Mouse (Mus musculus): ENCODE measurements around the gene Syt16.

Syt16 gene

DNA sequence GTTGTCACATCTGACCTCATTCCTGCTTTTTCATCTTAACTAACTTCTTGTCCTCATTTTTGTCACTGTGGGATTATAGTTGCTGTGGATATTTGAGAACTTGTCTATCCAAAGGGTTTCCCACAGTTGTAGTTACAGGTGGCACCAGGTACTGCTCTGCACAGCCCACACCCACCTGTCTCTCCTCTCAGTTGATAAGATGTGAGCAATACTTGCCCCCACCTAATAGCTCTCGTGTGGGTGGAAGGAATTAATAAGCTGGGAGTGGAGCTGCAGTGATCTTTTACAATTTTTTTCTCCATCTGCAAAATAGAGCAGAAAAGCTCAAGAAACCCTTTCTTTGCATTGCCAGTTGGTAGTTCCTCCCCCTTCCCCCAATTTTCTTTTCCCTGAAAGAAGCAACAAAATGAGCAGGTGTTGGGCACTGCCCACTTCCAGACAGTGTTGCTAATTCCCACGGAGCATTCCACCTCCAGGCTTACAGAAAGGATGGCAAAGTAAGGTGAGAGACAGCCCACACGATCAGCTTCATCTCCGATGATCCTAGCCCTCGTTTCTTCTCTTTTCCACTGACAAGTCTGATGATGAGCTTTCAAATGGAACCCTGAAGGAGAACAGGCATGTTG lies 218.8 kb downstream of the Syt16 start:
- no peak for DNase-seq (ENCODE audit: low spot score in 2 of 2)

DNA sequence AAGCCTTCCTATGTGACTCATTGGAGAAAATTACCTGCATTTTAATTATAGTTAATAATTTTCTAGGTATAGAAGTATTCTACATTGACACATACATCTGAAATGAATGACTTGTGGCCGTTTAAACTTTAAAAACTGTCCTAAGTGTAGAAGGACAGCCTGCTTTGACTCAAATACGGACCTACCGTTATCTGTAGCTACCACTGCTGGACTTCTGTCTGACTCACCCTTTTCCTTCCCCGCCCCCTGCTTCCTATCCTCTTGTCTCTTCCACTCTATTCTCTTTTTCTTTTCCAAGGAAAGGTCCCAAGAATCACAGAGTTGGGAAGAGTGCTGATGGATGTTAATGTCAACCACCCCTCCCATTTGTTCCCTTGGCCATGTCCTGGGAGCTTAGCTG lies 222.4 kb downstream of the Syt16 start:
- no peak for DNase-seq (ENCODE audit: low spot score in 2 of 2)

DNA sequence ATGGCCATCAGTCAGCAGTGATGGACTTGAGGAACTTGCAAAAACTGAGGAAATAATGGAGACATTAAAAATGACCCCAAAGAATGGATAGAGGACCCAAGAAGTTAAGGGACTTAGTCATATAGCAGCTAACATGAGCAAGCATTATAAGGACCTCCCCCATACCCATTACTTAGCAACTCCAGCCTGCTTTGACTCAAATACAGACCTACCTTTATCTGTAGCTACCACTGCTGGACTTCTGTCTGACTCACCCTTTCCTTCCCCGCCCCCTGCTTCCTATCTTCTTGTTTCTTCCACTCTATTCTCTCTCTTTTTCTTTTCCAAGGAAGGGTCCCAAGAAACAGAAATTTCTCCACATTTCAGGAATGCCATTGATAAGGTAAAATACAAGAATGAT lies 223.2 kb downstream of the Syt16 start:
- no peak for DNase-seq (ENCODE audit: low spot score in 2 of 2)

DNA sequence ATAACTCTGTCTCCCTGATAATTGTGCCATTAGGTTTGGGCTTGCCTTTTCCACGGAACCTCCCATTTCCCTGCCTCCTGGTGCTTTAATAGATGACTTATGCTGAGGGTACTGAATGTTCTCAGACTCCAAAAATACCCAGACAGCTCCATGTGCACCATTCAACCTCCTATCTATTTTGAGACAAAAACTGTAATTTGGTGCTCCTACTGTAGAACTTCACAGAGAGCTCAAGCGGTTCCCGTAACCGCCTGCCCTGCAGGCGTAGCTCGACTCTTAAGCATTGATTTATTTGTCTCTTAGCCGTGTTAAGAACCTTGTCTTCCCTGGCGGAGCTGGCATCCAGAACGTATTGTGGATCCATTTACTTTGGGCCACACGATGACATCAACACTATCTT lies 233.3 kb downstream of the Syt16 start:
- DNase-seq (ENCODE audit: low spot score in 2 of 2), result peak in 1 of 2 experiments; percentile 32

DNA sequence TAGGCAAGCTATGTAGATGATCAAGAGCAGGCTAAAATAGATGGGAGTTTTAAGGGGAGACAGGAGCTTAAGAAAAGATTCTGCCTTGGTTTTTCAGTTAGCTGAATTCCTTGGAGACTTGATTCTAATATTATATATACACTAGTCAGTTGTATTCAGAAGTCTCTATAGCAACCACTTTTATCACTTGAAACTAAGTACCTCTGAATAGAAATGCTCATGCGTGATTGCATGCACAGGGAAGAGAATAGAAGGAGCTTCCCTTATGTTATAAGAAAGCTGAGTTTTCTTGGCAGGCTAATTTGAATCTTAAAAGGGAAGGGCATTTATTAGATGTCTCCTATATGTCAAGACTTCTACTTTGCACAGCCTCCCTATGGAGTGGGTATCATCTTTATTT lies 235.4 kb downstream of the Syt16 start:
- no peak for DNase-seq (ENCODE audit: low spot score in 2 of 2)

DNA sequence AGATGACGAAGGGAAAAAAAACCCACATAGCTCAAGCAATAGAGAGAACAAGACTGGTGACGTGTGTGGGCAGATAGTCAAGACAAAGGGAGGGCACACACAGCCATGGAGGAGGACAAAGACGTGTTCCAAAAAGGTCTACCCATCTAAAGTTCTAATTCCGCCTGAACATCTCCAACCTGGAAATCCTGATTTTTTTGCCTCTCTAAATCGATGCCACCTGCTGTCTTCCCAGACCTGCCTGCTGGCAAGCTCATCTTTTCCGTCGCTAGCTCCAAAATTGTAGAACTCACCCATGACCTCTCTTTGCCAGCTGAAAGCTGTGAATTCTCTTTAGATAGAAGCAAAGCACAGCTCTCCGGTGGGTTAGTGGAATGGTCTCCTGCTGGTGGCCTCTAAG lies 238.7 kb downstream of the Syt16 start:
- no peak for DNase-seq (ENCODE audit: low spot score in 2 of 2)

DNA sequence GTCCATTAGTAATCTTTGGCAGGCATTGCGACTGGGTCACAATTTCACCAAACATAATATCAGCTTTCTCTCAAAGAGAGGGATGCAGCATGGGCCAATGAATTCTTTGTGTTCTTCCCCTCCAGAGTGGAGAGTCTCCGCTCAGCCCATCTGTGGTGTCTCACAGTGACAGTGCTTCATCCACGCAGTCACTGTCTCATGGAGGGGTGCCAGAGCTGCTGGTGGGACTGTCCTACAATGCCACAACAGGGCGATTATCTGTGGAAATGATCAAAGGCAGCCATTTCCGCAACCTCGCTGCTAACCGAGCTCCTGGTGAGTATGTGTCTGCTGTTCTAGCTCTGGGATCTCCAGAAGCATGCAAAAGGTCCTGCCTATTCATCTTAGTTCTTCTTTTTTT lies 240.6 kb downstream of the Syt16 start:
- DNase-seq (ENCODE audit: low spot score in 2 of 2), result peak; percentile 52 to 58

DNA sequence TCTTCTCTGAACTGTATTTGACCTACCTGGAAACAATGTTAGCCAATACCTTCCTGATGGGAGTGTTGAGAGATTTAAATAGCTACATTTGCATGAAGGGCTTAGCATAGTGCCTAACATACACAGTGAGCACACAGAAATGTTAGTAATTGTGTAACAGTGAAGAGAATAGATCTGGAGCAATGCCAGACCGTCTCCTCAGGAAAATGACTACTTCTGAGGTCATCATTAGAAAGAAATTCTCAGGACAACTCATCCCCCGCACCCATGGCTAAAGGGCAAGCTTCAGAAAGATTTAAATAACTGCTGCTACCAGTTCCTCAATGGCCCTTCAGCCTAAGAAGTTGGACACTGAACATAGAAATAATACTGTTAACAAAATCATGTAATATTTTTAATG lies 241.3 kb downstream of the Syt16 start:
- no peak for DNase-seq (ENCODE audit: low spot score in 2 of 2)

DNA sequence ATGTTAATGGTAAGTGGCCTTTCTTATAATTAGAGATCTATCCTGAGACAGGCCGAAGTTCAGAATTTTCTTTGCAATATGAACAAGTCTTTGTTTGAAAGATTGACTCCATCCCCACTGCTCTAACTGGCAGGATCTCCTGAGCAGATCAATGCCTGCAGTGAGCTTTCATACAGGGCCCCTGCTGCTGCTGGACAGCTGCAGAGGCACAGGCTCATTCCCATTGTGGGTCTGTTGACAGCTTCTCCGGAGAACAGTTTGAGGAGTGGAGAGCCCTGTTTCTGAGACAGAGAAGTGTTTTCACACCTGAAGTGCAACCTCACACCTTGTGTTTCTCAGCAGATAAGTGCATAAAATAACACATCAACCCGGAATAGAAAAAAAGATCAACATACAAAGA lies 267.4 kb downstream of the Syt16 start:
- DNase-seq (ENCODE audit: low spot score in 2 of 2), result no peak

DNA sequence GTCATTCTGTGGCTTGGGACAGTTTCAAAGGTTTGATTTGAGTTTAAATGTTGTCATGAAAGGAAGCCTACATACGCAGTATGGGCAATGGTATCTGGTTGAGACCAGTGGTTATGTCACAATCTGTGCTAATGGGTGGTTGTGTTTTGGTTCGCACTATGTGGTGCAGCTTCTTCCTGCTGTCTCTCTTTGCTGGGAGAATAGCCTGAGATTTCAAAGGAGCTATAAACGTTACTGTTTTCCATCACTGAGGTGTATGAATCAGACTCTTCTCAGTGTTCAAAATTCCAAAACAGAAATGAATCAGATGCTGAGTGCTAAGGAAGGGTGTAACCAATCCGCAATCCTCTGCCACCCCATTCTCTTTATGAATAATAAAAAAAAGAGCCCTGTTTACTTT lies 269.6 kb downstream of the Syt16 start:
- no peak for DNase-seq (ENCODE audit: low spot score in 2 of 2)

DNA sequence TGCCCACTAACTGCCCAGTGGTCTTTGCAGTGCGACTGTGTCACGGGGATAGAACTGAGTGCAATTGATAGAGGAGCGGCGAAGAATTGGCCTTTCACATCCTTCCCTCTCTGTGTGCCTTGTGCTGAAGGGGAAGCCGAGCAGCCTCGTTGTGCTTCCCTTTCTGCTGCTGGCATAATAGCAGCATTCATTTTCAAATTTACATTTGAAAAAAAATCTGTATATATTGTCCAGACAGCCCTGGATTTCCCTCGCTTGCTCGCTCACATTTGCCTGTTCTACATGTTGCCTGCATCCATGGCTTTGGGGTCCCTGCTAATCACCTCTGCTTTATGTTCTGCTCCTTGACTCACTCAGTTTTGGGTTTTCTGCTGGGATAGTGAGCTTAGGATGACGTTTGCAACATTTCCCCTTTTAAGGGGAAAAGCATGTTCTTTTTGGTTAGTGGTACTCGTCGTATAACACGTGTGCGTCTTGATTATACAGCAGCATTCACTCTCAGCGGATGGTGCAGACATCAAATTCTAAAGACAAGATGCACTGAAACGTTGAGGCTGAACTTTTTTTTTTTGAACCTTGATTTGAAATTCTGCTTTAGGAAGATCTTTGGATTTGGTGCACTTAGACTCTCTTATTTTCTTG lies 271.3 kb downstream of the Syt16 start:
- no peak for DNase-seq (ENCODE audit: low spot score in 2 of 2)

DNA sequence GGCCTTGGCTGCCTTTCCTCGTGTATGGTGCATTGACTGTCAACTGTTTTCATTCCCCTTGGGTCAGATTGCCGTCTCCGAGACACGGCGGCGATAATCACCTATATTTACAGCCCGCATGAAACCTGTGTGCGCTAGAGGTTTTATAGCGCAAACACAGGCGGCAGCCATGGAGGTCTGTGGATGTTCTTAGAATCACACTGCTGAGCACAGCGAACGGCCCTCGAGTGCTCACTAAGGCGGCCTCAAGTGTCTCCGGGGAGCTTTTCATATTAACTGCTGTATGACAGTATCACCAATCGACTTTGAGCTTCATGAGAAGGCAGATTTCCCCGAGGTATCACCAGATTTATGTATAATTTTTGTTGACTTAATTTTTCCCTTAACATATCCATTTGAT lies 275.1 kb downstream of the Syt16 start:
- DNase-seq (ENCODE audit: low spot score in 2 of 2), result no peak

DNA sequence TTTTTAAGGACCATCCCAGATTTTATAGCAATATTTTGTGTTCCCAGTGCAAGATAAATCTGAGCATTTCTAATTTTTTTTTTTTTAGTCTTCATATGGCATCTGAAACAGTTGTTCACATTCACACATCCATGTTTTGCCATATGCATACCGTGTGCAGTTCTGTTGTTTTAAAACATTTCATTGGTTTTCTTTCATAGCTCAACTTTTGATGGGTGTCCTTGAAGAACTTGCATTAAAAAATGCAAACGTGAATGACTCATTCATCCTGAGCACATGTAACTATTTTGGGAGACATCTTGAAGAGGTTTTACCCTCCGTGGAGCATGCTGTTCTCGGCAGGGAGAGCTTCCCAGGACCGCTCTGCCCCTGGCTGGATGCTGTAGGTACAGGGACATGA lies 279.8 kb downstream of the Syt16 start:
- no peak for DNase-seq (ENCODE audit: low spot score in 2 of 2)

DNA sequence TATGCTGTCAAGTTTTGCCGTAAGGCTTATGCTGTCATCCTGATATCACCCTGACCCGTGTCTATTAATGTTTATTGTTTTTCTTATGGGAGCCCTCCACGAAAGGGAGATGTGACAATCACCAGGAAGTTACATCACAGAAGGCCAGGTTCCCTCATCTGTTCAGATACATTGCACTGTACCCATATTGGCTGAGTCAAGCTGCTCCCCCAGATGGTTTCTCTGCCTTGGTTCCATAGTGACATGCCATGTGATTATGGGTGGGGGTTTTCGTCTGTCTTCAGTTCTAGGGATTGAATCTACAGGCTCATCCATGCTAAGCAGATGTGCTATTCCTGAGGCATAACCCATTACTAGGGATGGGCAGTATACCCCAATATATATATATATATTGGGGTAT lies 283.9 kb downstream of the Syt16 start:
- DNase-seq (ENCODE audit: low spot score in 2 of 2), result no peak

DNA sequence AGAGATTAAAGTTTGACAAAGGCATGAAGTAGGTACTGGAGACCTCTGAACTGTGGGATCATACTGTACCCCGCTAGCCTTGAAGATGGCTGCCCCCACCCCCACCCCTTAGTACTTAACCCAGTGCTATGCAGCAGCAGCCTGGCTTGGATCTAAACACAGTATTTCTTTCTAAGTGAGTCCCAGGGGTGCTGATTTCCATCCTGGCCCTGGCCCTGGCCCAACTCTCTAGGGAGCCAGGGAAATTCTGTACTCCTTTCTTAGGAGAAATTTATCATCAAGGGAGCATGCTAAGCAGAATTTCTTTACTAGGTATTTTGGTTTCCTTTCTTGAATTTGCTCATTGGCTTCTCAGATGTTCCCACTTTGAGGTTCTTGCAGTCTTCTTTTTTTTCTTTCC lies 285.4 kb downstream of the Syt16 start:
- DNase-seq (ENCODE audit: low spot score in 2 of 2), result no peak

DNA sequence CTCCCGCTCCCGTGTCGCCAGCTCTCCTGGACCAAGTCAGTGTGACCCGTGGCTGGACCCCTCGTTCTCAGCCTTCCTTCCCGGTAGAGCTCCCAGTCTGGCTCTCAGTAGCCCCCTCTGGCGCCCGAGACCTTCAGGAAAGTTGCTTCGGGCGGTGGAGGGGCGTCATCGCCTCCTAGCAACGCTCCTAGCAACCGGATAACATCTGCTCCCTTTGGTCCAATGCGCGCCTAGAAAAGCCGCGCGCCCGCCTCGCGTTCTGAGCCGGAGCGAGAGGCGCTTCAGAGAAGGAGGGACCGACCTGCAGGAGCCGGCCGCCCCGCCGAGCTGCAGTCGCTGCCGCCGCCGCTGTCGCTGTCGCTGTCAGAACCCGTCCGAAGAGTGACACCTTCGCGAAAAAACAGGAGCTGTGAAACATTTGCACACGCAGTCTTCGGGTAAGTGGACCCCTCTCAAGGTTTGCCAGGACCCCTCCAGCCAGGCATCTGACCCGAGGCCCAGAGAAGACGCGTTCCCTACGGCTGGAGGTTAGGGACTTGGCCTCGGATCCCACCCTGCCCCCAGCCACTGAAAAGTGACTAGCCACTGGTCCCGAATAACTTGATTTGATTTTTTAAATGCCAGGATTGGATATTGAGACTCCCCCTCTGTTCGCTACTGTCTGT lies 286.7 kb downstream of the Syt16 start:
- peak; percentile 93 to 97 for DNase-seq (ENCODE audit: low spot score in 2 of 2)

DNA sequence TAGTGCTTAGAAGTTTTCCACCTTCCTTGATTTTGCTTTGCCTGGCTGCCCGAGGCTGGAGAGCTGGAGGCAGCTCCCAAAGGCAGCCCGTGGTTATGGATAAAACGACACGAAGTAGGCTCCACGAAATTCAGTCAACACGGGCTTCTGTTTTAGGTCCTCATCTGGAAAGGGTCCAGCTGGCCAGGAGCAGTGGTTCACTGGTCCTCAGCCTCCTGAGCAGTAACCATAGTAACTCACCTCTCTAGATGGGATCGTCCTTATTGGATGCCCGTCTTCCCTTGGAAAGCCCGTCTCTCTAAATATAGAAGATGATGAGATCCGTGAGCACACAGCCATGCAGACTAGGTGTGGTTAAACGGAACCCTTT lies 287.2 kb downstream of the Syt16 start:
- DNase-seq (ENCODE audit: low spot score in 2 of 2), result peak; percentile 51 to 53

DNA sequence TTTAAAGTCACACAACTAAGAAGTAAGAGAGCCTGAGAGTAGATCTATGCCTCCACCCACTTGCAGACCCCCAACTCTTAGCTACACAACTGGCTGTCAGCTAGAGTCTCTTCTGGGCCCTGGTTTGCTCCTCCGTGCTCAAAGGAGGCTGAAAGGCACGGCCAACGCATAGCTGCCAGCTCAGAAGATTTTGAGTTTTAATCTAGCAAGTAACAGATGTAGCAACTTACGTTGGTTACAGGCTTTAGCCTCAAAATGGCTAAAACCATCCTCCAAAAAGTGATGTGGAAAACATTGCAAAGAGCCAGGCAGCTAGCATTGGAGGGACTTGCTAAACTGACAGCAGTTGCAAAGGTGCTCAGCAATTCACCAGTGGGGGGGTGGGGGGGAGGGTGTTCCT lies 293.5 kb downstream of the Syt16 start:
- DNase-seq (ENCODE audit: low spot score in 2 of 2), result no peak

DNA sequence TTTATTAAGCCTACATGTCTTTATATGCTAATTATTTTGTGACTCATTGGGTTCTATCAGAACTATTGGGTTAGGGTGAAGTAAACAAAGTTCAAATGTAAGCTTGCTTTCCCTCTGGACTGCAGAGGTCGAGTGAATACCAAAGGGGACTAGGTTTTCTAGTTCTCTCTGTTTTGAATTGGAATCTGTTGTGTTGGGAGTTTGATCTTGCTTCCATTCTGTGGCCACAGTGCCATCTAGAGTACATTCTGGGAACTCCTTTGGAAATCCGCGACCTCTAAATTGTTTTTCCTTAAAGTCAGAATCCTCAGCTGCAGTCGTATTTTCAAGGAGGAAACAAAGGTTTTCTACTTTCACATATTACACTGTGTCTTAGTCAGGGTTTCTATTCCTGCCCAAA lies 296.2 kb downstream of the Syt16 start:
- no peak for DNase-seq (ENCODE audit: low spot score in 2 of 2)

DNA sequence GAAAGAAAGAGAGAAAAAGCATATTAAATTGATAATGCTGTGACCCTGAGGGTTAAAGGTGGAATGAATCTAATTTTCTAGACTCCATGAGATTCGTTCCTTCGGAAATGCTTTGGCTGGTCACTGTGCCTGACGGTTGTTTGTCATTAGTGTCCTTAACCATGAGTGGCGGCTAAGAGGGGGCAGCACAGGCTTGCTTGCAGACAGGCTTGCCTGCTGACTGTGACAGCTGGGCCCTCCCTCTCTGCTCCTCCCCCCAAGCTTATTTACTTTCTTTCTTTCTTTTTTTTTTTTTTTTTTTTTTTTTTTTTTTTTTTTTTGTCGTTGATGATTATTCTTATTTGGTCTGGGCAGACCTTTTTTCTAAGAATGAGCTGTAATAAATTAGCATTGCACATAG lies 298.9 kb downstream of the Syt16 start:
- no peak for DNase-seq (ENCODE audit: low spot score in 2 of 2)

DNA sequence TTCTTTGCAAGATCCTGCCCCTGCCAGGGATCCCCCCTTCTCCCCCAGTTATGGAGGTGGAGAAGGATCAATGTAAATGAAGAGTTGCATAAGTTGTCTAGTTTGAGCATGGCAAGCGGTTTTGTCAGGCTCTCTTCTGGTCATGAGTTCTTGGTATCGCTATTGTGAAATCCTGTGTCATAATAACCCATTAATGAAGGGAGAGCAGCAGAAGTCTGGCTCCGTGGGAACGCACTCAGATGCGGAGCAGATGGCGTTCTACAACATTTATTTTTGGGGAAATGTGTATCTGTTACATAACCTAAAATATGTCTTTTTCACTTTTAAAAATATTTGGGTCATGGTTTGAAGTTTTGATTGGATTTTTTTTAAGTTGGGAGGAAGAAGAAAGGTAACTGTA lies 304.1 kb downstream of the Syt16 start:
- no peak for DNase-seq (ENCODE audit: low spot score in 2 of 2)

DNA sequence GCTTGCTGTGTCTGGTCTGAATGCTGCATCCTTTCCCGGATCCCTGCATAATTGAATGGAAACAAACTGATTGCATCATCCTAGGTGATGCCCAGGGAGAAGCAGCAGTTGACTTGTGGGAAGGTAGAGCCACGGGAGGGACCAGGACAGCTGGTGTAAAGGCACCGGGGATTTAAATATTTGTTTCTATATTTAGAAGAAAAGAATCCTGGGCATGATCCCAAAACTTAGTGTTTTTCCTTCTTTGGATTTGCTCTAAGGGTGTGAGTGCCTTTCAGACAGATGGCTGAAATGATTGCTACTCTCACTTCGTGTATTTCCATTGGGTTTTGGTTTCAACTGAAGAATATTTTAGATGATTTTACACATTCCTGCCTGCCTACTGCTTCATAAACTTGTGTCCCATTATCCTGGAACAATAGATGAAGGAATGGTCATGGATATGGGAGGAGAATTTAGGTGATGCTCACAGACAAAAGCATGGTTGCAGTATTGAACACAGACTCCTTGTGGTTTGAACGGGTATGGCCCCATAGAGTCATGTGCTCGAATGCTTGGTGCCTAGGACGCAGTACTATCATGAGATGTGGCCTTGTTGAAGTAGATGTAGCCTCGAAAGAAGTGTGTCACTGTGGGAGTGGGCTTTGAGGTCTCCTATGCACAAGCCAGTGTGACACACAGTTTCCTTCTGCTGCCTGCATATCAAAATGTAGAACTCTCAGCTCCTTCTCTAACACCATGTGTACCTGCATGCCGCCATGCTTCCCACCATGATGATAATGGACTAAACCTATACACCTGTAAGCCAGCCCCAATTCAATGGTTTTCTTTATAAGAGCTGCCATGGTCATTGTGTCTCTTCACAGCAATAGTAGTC lies 306.2 kb downstream of the Syt16 start:
- DNase-seq (ENCODE audit: low spot score in 2 of 2), result no peak

DNA sequence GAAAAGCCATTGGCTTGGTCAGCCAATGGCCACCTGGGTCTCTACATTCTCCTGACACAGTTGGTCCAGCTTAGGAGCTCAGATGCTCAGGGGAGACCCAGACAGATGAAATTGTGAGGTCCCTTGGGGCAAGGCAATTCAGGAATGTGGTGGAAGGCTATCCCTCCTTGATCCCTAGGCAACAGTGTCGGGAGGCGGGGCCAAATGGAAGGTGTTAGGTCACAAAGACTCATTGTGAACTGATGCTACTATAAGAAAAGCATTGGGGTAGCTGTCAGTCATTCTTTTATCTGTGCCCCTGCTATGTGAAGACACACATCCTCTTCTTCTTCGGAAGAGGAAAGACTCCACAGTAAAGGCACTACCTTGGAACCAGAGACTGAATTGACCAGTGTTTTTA lies 315.1 kb downstream of the Syt16 start:
- DNase-seq (ENCODE audit: low spot score in 2 of 2), result no peak
